Mouse (Mus musculus) CH12.LX (cell line): Measurements from ENCODE around the gene Tmem131l. TPM values are rescaled to one million over a fixed set of nuclear protein-coding genes. Genes with fewer than 3 reads are reported as not detected.
A peak's percentile ranks its signal among the peaks of the same experiment; 100 is the strongest.

Experiments
- DNase-seq: peaks from one replicate; pipeline ENCODE4 v3.0.0-alpha.2; 2013; ENCODE audit errors: extremely low read depth
- H3K27ac ChIP-seq: 2 replicates; pipeline ENCODE4 v1.5.1; 2012; ENCODE audit warnings: low read depth, mild to moderate bottlenecking, control low read depth, moderate library complexity; ENCODE audit not compliant: insufficient read depth
- H3K27me3 ChIP-seq: replicated peaks from 2 replicates; pipeline ENCODE3; 2012; ENCODE audit warnings: inconsistent platforms
- H3K36me3 ChIP-seq, 2 experiments: replicated peaks in 1 of 2; 2 replicates each; pipeline versions ENCODE3 to v1.6.1; 2012; ENCODE audit warnings: inconsistent platforms in 1 of 2, low read length in 1 of 2, mild to moderate bottlenecking in 1 of 2, mixed read lengths in 1 of 2, moderate library complexity in 1 of 2; ENCODE audit not compliant: control insufficient read depth in 1 of 2, insufficient read depth in 1 of 2
- H3K4me1 ChIP-seq, 2 experiments: 2 replicates each; pipeline ENCODE4 v1.6.1; 2012; ENCODE audit warnings: inconsistent platforms in 1 of 2, moderate library complexity in 1 of 2; ENCODE audit not compliant: insufficient read depth in 2 of 2, control insufficient read depth in 1 of 2
- H3K4me2 ChIP-seq: 2 replicates; pipeline ENCODE4 v1.6.1; 2012; ENCODE audit warnings: low read depth, mild to moderate bottlenecking, control low read depth; ENCODE audit not compliant: poor library complexity, insufficient read depth, severe bottlenecking
- H3K4me3 ChIP-seq, 3 experiments: fragments of 150-350 bp in 1 of 3; sonication (generic) in 1 of 3; replicated peaks in 1 of 3; 2 replicates each; pipeline versions ENCODE3 to v1.5.1; 2011 to 2012; ENCODE audit warnings: low read depth in 2 of 3, low read length in 2 of 3, mild to moderate bottlenecking in 2 of 3, moderate library complexity in 2 of 3, control low read depth in 1 of 3, improper control_type of control experiment in 1 of 3, inconsistent platforms in 1 of 3, mixed read lengths in 1 of 3; ENCODE audit not compliant: poor library complexity in 1 of 3
- H3K79me2 ChIP-seq: replicated peaks from 2 replicates; pipeline ENCODE4 v1.6.1; 2012; ENCODE audit warnings: mild to moderate bottlenecking, moderate library complexity; ENCODE audit not compliant: control insufficient read depth, poor library complexity, insufficient read depth, severe bottlenecking; ENCODE audit errors: extremely low read depth
- H3K9ac ChIP-seq: 2 replicates; pipeline ENCODE4 v1.6.1; 2012; ENCODE audit warnings: low read depth, mild to moderate bottlenecking, control low read depth, moderate library complexity; ENCODE audit not compliant: insufficient read depth
- H3K9me3 ChIP-seq: replicated peaks from 2 replicates; pipeline ENCODE3; 2012; ENCODE audit warnings: low read length, inconsistent platforms, mixed read lengths
- BHLHE40 ChIP-seq: IDR thresholded peaks from 2 replicates; pipeline ENCODE4 v1.6.1; 2011; ENCODE audit warnings: mild to moderate bottlenecking, low read depth, low read length, improper control_type of control experiment
- CHD1 ChIP-seq: IDR thresholded peaks from 2 replicates; pipeline ENCODE4 v1.6.1; 2012; ENCODE audit warnings: low read depth, low read length, improper control_type of control experiment, inconsistent platforms
- CHD2 ChIP-seq: IDR thresholded peaks from 2 replicates; pipeline ENCODE4 v1.6.1; 2011; ENCODE audit warnings: low read length, improper control_type of control experiment
- CTCF ChIP-seq, 2 experiments: IDR thresholded peaks in 1 of 2; conservative IDR thresholded peaks in 1 of 2; 2 replicates each; pipeline ENCODE4 v1.5.1; 2011 to 2012; ENCODE audit warnings: low read depth in 2 of 2, low read length in 2 of 2, improper control_type of control experiment in 1 of 2, inconsistent platforms in 1 of 2, mild to moderate bottlenecking in 1 of 2, moderate library complexity in 1 of 2
- ELF1 ChIP-seq: IDR thresholded peaks from 2 replicates; pipeline ENCODE4 v1.6.1; 2014; ENCODE audit warnings: low read depth, mild to moderate bottlenecking, inconsistent platforms, low read length, improper control_type of control experiment
- EP300 ChIP-seq: IDR thresholded peaks from 2 replicates; pipeline ENCODE4 v1.6.1; 2011; ENCODE audit warnings: low read length, improper control_type of control experiment
- ETS1 ChIP-seq: conservative IDR thresholded peaks from 2 replicates; pipeline ENCODE4 v1.6.1; 2012; ENCODE audit warnings: low read depth, mild to moderate bottlenecking, inconsistent platforms, low read length, improper control_type of control experiment, moderate library complexity
- GABPA ChIP-seq: IDR thresholded peaks from 2 replicates; pipeline ENCODE4 v1.6.1; 2012; ENCODE audit warnings: low read depth, low read length, improper control_type of control experiment, inconsistent platforms; ENCODE audit not compliant: insufficient replicate concordance
- HCFC1 ChIP-seq: IDR thresholded peaks from 2 replicates; pipeline ENCODE4 v1.6.1; 2012; ENCODE audit warnings: low read depth, mild to moderate bottlenecking, inconsistent platforms, low read length, improper control_type of control experiment
- IRF4 ChIP-seq: IDR thresholded peaks from 2 replicates; pipeline ENCODE4 v1.6.1; 2014; ENCODE audit warnings: low read depth, mild to moderate bottlenecking, inconsistent platforms, low read length, improper control_type of control experiment
- JUN ChIP-seq: IDR thresholded peaks from 2 replicates; pipeline ENCODE4 v1.6.1; 2011; ENCODE audit warnings: low read depth, mild to moderate bottlenecking, low read length, improper control_type of control experiment, moderate library complexity; ENCODE audit not compliant: insufficient read depth
- KAT2A ChIP-seq: IDR thresholded peaks from 2 replicates; pipeline ENCODE4 v1.6.1; 2012; ENCODE audit warnings: low read length, improper control_type of control experiment, inconsistent platforms; ENCODE audit not compliant: insufficient replicate concordance
- MAFK ChIP-seq: IDR thresholded peaks from 2 replicates; pipeline ENCODE4 v1.6.1; 2011; ENCODE audit warnings: low read length, improper control_type of control experiment; ENCODE audit not compliant: insufficient replicate concordance
- MAZ ChIP-seq: IDR thresholded peaks from 2 replicates; pipeline ENCODE4 v1.6.1; 2012; ENCODE audit warnings: low read depth, mild to moderate bottlenecking, inconsistent platforms, low read length, improper control_type of control experiment, moderate library complexity
- MEF2A ChIP-seq: IDR thresholded peaks from 2 replicates; pipeline ENCODE4 v1.6.1; 2014; ENCODE audit warnings: low read depth, mild to moderate bottlenecking, inconsistent platforms, low read length, improper control_type of control experiment, borderline replicate concordance
- MXI1 ChIP-seq: IDR thresholded peaks from 2 replicates; pipeline ENCODE4 v1.6.1; 2011; ENCODE audit warnings: mild to moderate bottlenecking, low read depth, low read length, improper control_type of control experiment
- MYC ChIP-seq: IDR thresholded peaks from 2 replicates; pipeline ENCODE4 v1.6.1; 2011; ENCODE audit warnings: low read depth, mild to moderate bottlenecking, improper control_type of control experiment, low read length
- NRF1 ChIP-seq: IDR thresholded peaks from 2 replicates; pipeline ENCODE4 v1.6.1; 2014; ENCODE audit warnings: low read depth, mild to moderate bottlenecking, inconsistent platforms, low read length, improper control_type of control experiment, moderate library complexity
- PAX5 ChIP-seq: IDR thresholded peaks from 2 replicates; pipeline ENCODE4 v1.6.1; 2012; ENCODE audit warnings: low read length, inconsistent platforms, mixed read lengths
- POLR2AphosphoS2 ChIP-seq: IDR thresholded peaks from 2 replicates; pipeline ENCODE4 v1.6.1; 2011; ENCODE audit warnings: low read depth, low read length, improper control_type of control experiment
- RAD21 ChIP-seq: IDR thresholded peaks from 2 replicates; pipeline ENCODE4 v1.6.1; 2011; ENCODE audit warnings: low read depth, mild to moderate bottlenecking, low read length, improper control_type of control experiment, moderate library complexity
- RCOR1 ChIP-seq: conservative IDR thresholded peaks from 2 replicates; pipeline ENCODE4 v1.6.1; 2012; ENCODE audit warnings: low read depth, mild to moderate bottlenecking, inconsistent platforms, low read length, improper control_type of control experiment
- SIN3A ChIP-seq: IDR thresholded peaks from 2 replicates; pipeline ENCODE4 v1.6.1; 2012; ENCODE audit warnings: low read length, improper control_type of control experiment, inconsistent platforms
- SMC3 ChIP-seq: IDR thresholded peaks from 2 replicates; pipeline ENCODE4 v1.6.1; 2011; ENCODE audit warnings: low read depth, low read length, improper control_type of control experiment
- TCF12 ChIP-seq: IDR thresholded peaks from 2 replicates; pipeline ENCODE4 v1.6.1; 2014; ENCODE audit warnings: low read depth, mild to moderate bottlenecking, inconsistent platforms, low read length, improper control_type of control experiment
- USF2 ChIP-seq: conservative IDR thresholded peaks from 2 replicates; pipeline ENCODE4 v1.6.1; 2011; ENCODE audit warnings: low read depth, low read length, improper control_type of control experiment
- ZC3H11A ChIP-seq: IDR thresholded peaks from 2 replicates; pipeline ENCODE4 v1.6.1; 2012; ENCODE audit warnings: low read depth, mild to moderate bottlenecking, inconsistent platforms, low read length, improper control_type of control experiment
- dilution Hi-C: fragments of 300-500 bp; cut with MboI; formaldehyde crosslinking; loops from 2 replicates; pipeline ENCODE4 v1.14.3; 2020; ENCODE audit warnings: low sequenced_read_pairs; ENCODE audit not compliant: extremely low pct_unique_long_range_greater_than_20kb, extremely low pct_ligation_motif_present
- in situ Hi-C: fragments of 300-500 bp; cut with MboI; formaldehyde crosslinking; loops from 3 replicates; pipeline ENCODE4 v1.14.3; 2019; ENCODE audit warnings: low sequenced_read_pairs, low pct_ligation_motif_present, low pct_unique_long_range_greater_than_20kb, mixed read lengths
- polyA plus RNA-seq: library from polyadenylated mRNA; unstranded; fragments of >175 nt; gene quantifications from 2 replicates; pipeline ENCODE4 v1.2.1, GENCODE M21; 2012; ENCODE audit warnings: low read depth; ENCODE audit not compliant: insufficient read length
- total RNA-seq, 2 experiments: library from RNA; depleted of rRNA; stranded (reverse); fragments of 300-350 nt in 1 of 2; fragments of >200 nt in 1 of 2; gene quantifications; 2 replicates each; pipeline ENCODE4 v1.2.3; 2012 to 2014

Gene Tmem131l
- total and polyA plus RNA-seq, 3 experiments = 32.7 to 89.7 (median 37.1) TPM

- dilution Hi-C loops = no loop called here
Measured at GRCm38 (mm10) chr3:84071641-84072040, 31.7 kb upstream of the Tmem131l start.

GRCm38 (mm10) chr3:84070811-84071210 lies 30.8 kb upstream of the Tmem131l start:
- Histone ChIP-seq H3K4me2 (no peak overlapping the region), H3K4me3 (no peak overlapping the region), H3K36me3 (no peaks in the 10 kb centered on the region), H3K9ac (no peak overlapping the region)
- dilution Hi-C loops = no loop called here
- DNase-seq = peak; percentile 68
- TF ChIP-seq TCF12 (0 out of 2 replicates have a peak, but pooled peaks have one; percentile 23), HCFC1 (no peak), BHLHE40 (no peak), SMC3 (no peak), USF2 (no peak), MAFK (no peak), MAZ (no peak), SIN3A (no peak), CHD1 (no peak), RCOR1 (0 out of 2 replicates have a peak, but pooled peaks have one; percentile 13), NRF1 (no peak), MXI1 (0 out of 2 replicates have a peak, but pooled peaks have one; percentile 21), ZC3H11A (no peak), JUN (no peak), KAT2A (0 out of 2 replicates have a peak, but pooled peaks have one; percentile 32), POLR2AphosphoS2 (no peak), CTCF (conservative IDR thresholded peaks at IDR 0.05 in 1 of 2, IDR thresholded peaks at IDR 0.05 in 1 of 2; ENCODE audit: low read depth in 2 of 2, low read length in 2 of 2) (no peak)
- TF ChIP-seq, all 38 proteins: peak for 4
- Histone ChIP-seq H3K79me2 (no peaks in the 10 kb centered on the region), H3K9me3 (no peaks in the 10 kb centered on the region), H3K27ac (peak overlapping the region; percentile 42; the same call in 1 of the 2 replicates), H3K4me1 (peaks cover 35 to 90% of the 10 kb centered on the region in 2 experiments), H3K27me3 (no peaks in the 10 kb centered on the region)
- in situ Hi-C loops = loop anchor here (5.0 to 25.0 kb wide), 2 partner anchors 39 to 241 kb away; partner anchors contain the start of gene Trim2

More at GRCm38 (mm10) chr3:84071641-84072040, 31.7 kb upstream of the Tmem131l start:
- in situ Hi-C loops = loop anchor here (5.0 to 25.0 kb wide), 2 partner anchors 39 to 241 kb away; partner anchors contain the start of gene Trim2
- Histone ChIP-seq H3K9me3 (no peaks in the 10 kb centered on the region), H3K4me1 (peaks cover 38 to 87% of the 10 kb centered on the region in 2 experiments), H3K27me3 (no peaks in the 10 kb centered on the region), H3K36me3 (no peaks in the 10 kb centered on the region), H3K4me3 (no peak overlapping the region), H3K9ac (no peak overlapping the region), H3K27ac (peak overlapping the region; percentile 4; the same call in 1 of the 2 replicates), H3K79me2 (no peaks in the 10 kb centered on the region), H3K4me2 (no peak overlapping the region)
- DNase-seq = peak; percentile 79
- TF ChIP-seq RAD21 (peak; percentile 72), IRF4 (0 out of 2 replicates have a peak, but pooled peaks have one; percentile 54), POLR2AphosphoS2 (no peak), EP300 (no peak; the same call in 1 of the 2 replicates), PAX5 (no peak), CTCF (conservative IDR thresholded peaks at IDR 0.05 in 1 of 2, IDR thresholded peaks at IDR 0.05 in 1 of 2; ENCODE audit: low read depth in 2 of 2, low read length in 2 of 2) (peak in 1 of 2 experiments; percentile 76; a peak in 2 of 4 replicates), ZC3H11A (0 out of 2 replicates have a peak, but pooled peaks have one; percentile 10), GABPA (no peak), SMC3 (peak; percentile 60), CHD2 (no peak), KAT2A (no peak), MEF2A (peak; percentile 62; the same call in 1 of the 2 replicates), MAFK (no peak), MAZ (0 out of 2 replicates have a peak, but pooled peaks have one; percentile 39), MYC (peak; percentile 71; the same call in 1 of the 2 replicates), ETS1 (peak; percentile 50), JUN (no peak), ELF1 (no peak)
